Mouse (Mus musculus): ENCODE measurements at regions not wholly inside any gene's neighbourhood (a gene's known extent, or its start where the extent isn't known, plus 50 kb on each side); places are given as distances from the start of the nearest gene placed in this dataset.
A peak's percentile ranks its signal among the peaks of the same experiment; 100 is the strongest.

- ATAC-seq (ENCODE audit: low FRiP score): no peak
- H3K27me3 ChIP-seq (ENCODE audit: insufficient read depth, low read length): no peaks in the 10 kb centered on the region
- H3K36me3 ChIP-seq (ENCODE audit: insufficient read depth, low read length): no peaks in the 10 kb centered on the region
- H3K4me2 ChIP-seq (ENCODE audit: low read depth, low read length, poor library complexity, severe bottlenecking): no peak overlapping the region
- H3K9ac ChIP-seq (replicated peaks; ENCODE audit: low read length, poor library complexity, severe bottlenecking): no peak overlapping the region
- no peak for TF ChIP-seq CTCF (IDR thresholded peaks at IDR 0.05)
- 85% methylated on average over 8 of the region's 8 CpGs for WGBS
- H3K27ac ChIP-seq (ENCODE audit: low read depth, low read length): no peak overlapping the region
- H3K9me3 ChIP-seq (ENCODE audit: low read length): no peaks in the 10 kb centered on the region
- DNase-seq (ENCODE audit: low spot score): no peak
- peaks cover 6% of the 10 kb centered on the region; the same call in 1 of the 2 replicates for H3K4me1 ChIP-seq (ENCODE audit: insufficient read depth, low read length)
- H3K4me3 ChIP-seq (ENCODE audit: low read depth, low read length): no peak overlapping the region
Observed at GRCm38 (mm10) chr13:112203721-112204120, 84.5 kb upstream of the Ankrd55 start.

- no peaks in the 10 kb centered on the region for H3K36me3 ChIP-seq (ENCODE audit: insufficient read depth, low read length)
- H3K9ac ChIP-seq (replicated peaks; ENCODE audit: low read length, poor library complexity, severe bottlenecking): no peak overlapping the region
- no peak overlapping the region for H3K27ac ChIP-seq (ENCODE audit: low read depth, low read length)
- H3K4me3 ChIP-seq (ENCODE audit: low read depth, low read length): no peak overlapping the region
- no peaks in the 10 kb centered on the region for H3K9me3 ChIP-seq (ENCODE audit: low read length)
- peaks cover 6% of the 10 kb centered on the region; the same call in 1 of the 2 replicates for H3K4me1 ChIP-seq (ENCODE audit: insufficient read depth, low read length)
- no peaks in the 10 kb centered on the region for H3K27me3 ChIP-seq (ENCODE audit: insufficient read depth, low read length)
- no peak overlapping the region for H3K4me2 ChIP-seq (ENCODE audit: low read depth, low read length, poor library complexity, severe bottlenecking)
- WGBS: 65% methylated on average over 3 of the region's 3 CpGs
- no peak for DNase-seq (ENCODE audit: low spot score)
- no peak for TF ChIP-seq CTCF (IDR thresholded peaks at IDR 0.05)
- peak; percentile 47; the same call in 1 of the 2 replicates for ATAC-seq (ENCODE audit: low FRiP score)
Observed at GRCm38 (mm10) chr13:112204204-112204603, 84.0 kb upstream of the Ankrd55 start.

GRCm38 (mm10) chr13:112204813-112205212 lies 83.4 kb upstream of the Ankrd55 start:
- peak; percentile 86 for ATAC-seq (ENCODE audit: low FRiP score)
- Histone ChIP-seq H3K4me1 (ENCODE audit: insufficient read depth, low read length) (peaks cover 6% of the 10 kb centered on the region; the same call in 1 of the 2 replicates), H3K27ac (ENCODE audit: low read depth, low read length) (no peak overlapping the region), H3K36me3 (ENCODE audit: insufficient read depth, low read length) (no peaks in the 10 kb centered on the region), H3K9ac (replicated peaks; ENCODE audit: low read length, poor library complexity, severe bottlenecking) (no peak overlapping the region), H3K4me2 (ENCODE audit: low read depth, low read length, poor library complexity, severe bottlenecking) (no peak overlapping the region), H3K27me3 (ENCODE audit: insufficient read depth, low read length) (no peaks in the 10 kb centered on the region), H3K9me3 (ENCODE audit: low read length) (no peaks in the 10 kb centered on the region), H3K4me3 (ENCODE audit: low read depth, low read length) (no peak overlapping the region)
- peak; percentile 76 for DNase-seq (ENCODE audit: low spot score)
- TF ChIP-seq CTCF (IDR thresholded peaks at IDR 0.05): no peak
- WGBS: 37% methylated on average over 5 of the region's 5 CpGs

DNA sequence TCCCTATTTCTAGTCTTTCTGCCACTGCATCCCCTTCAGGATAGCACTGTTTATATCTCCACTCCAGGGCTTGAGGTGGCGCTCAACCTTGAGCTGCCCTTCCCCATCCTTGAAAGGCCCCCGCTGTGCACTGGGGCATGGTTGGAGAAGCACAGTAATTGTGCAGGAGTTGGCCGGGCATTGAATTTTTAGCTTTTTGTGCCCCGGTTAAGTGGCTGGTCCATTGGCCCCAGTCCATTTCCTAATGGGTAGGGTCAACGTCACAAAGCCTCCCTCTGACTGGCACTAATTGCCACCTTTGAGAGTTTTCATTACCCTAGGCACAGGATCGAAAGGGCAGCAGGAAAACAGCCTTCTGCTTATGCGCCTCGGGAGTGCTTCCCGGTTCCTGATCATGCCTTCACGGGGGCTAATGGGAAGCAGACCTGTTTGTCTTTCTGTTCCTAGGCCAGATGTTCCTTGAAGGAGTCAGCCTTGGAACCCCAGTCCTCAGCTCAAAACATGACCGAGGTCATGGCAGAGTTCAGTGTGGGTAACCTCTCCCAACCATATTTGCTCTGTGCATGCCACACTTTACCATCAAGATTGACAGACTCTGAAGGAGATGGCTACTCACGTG lies 80.5 kb upstream of the Ankrd55 start:
- Histone ChIP-seq H3K4me2 (ENCODE audit: low read depth, low read length, poor library complexity, severe bottlenecking) (no peak overlapping the region), H3K9me3 (ENCODE audit: low read length) (no peaks in the 10 kb centered on the region), H3K9ac (replicated peaks; ENCODE audit: low read length, poor library complexity, severe bottlenecking) (no peak overlapping the region), H3K4me3 (ENCODE audit: low read depth, low read length) (no peak overlapping the region), H3K4me1 (ENCODE audit: insufficient read depth, low read length) (peaks cover 6% of the 10 kb centered on the region; the same call in 1 of the 2 replicates), H3K27me3 (ENCODE audit: insufficient read depth, low read length) (no peaks in the 10 kb centered on the region), H3K36me3 (ENCODE audit: insufficient read depth, low read length) (no peaks in the 10 kb centered on the region), H3K27ac (ENCODE audit: low read depth, low read length) (no peak overlapping the region)
- ATAC-seq (ENCODE audit: low FRiP score) (no peak), DNase-seq (ENCODE audit: low spot score) (no peak)
- WGBS: 73% methylated on average over 12 of the region's 12 CpGs
- TF ChIP-seq CTCF (IDR thresholded peaks at IDR 0.05): no peak

DNA sequence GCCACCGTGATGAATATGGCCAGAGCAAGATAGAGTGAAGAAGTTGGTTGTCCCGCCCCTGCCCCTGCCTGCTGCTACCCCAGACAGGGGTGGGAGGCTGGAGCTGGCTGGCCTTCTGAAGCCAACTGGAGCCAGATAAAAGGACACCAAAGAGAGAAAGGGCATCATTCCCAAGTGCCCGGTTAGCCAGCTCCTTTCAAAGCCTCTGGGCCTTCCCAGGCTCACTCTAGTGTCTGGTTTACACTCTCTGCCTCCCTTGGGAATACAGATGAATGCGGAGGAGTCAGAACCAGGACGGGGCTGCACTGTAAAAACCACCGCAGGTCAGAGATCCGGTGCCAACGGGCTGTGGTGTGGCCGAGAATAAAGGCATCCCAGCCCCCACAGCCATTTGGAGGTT lies 76.4 kb upstream of the Ankrd55 start:
- H3K4me2 ChIP-seq (ENCODE audit: low read depth, low read length, poor library complexity, severe bottlenecking): no peak overlapping the region
- no peaks in the 10 kb centered on the region for H3K4me1 ChIP-seq (ENCODE audit: insufficient read depth, low read length)
- H3K4me3 ChIP-seq (ENCODE audit: low read depth, low read length): no peak overlapping the region
- ATAC-seq (ENCODE audit: low FRiP score) (peak; percentile 47; the same call in 1 of the 2 replicates), DNase-seq (ENCODE audit: low spot score) (peak; percentile 77)
- H3K36me3 ChIP-seq (ENCODE audit: insufficient read depth, low read length): no peaks in the 10 kb centered on the region
- no peaks in the 10 kb centered on the region for H3K9me3 ChIP-seq (ENCODE audit: low read length)
- H3K27ac ChIP-seq (ENCODE audit: low read depth, low read length): no peak overlapping the region
- H3K9ac ChIP-seq (replicated peaks; ENCODE audit: low read length, poor library complexity, severe bottlenecking): no peak overlapping the region
- H3K27me3 ChIP-seq (ENCODE audit: insufficient read depth, low read length): no peaks in the 10 kb centered on the region
- 59% methylated on average over 9 of the region's 9 CpGs for WGBS
- TF ChIP-seq CTCF (IDR thresholded peaks at IDR 0.05): no peak

DNA sequence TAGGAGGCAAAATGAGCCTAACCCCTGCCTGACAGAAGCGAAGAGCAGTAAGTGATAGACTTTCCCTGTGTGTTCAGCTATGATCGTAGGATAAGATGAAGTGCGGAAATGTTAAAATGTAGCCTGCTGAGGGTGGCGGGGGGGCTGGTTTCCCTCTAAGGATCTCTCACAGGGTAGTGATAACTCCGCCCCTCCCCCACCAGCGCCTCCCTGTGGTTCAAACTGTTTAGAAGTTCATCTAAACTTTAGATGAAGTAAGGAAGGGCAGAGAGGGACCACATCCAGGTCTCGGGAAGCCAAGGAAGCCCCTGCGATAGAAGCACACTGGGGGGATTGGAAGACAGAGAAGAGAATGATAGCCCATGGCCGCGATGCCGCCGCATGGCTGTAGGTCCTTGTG lies 75.9 kb upstream of the Ankrd55 start:
- ATAC-seq (ENCODE audit: low FRiP score): no peak
- DNase-seq (ENCODE audit: low spot score): no peak
- Histone ChIP-seq H3K4me1 (ENCODE audit: insufficient read depth, low read length) (no peaks in the 10 kb centered on the region), H3K4me2 (ENCODE audit: low read depth, low read length, poor library complexity, severe bottlenecking) (no peak overlapping the region), H3K27ac (ENCODE audit: low read depth, low read length) (no peak overlapping the region), H3K27me3 (ENCODE audit: insufficient read depth, low read length) (no peaks in the 10 kb centered on the region), H3K9me3 (ENCODE audit: low read length) (no peaks in the 10 kb centered on the region), H3K36me3 (ENCODE audit: insufficient read depth, low read length) (no peaks in the 10 kb centered on the region), H3K9ac (replicated peaks; ENCODE audit: low read length, poor library complexity, severe bottlenecking) (no peak overlapping the region), H3K4me3 (ENCODE audit: low read depth, low read length) (no peak overlapping the region)
- no peak for TF ChIP-seq CTCF (IDR thresholded peaks at IDR 0.05)
- WGBS: 87% methylated on average over 12 of the region's 12 CpGs
